Mouse (Mus musculus) left cerebral cortex, adult 2 months (tissue): Measurements from ENCODE around the gene Pole2. TPM values are rescaled to one million over a fixed set of nuclear protein-coding genes. Genes with fewer than 3 reads are reported as not detected.
"Not testable (repeated sequence)": the region's sequence is repeated elsewhere in the genome, so short reads cannot be mapped to it uniquely, and the experiment has no call there.

Experiments
- DNase-seq, 2 experiments: peaks; one replicate each; pipeline ENCODE4 v3.0.0; 2021 to 2022; ENCODE audit warnings: low spot score in 2 of 2, mixed read lengths in 1 of 2; ENCODE audit errors: extremely low spot score in 1 of 2
- H3K27ac ChIP-seq: fragments of 200-600 bp; 2 replicates; pipeline ENCODE4 v1.8.1; 2022
- H3K4me3 ChIP-seq: fragments of 200-600 bp; 2 replicates; pipeline ENCODE4 v1.8.1; 2022
- CTCF ChIP-seq: fragments of 200-600 bp; IDR thresholded peaks from 2 replicates; pipeline ENCODE4 v1.8.1; 2022; ENCODE audit warnings: antibody characterized with exemption, mild to moderate bottlenecking, moderate library complexity
- intact Hi-C: fragments of 180-260 bp; cut with DNase I; formaldehyde crosslinking; loops from one replicate; pipeline ENCODE4 v1.15.1; 2025
- microRNA-seq, 2 experiments: library from miRNA; unstranded; fragments of <30 nt; microRNA quantifications; one replicate each; pipeline ENCODE4 v1.2.0; 2021
- total RNA-seq, 2 experiments: library from RNA; stranded (reverse); gene quantifications; 2 replicates each; pipeline ENCODE4 v1.2.3; 2021

The Pole2 gene
- total RNA-seq, 2 experiments from 2014 or later = 0.40 to 0.66 TPM

DNA sequence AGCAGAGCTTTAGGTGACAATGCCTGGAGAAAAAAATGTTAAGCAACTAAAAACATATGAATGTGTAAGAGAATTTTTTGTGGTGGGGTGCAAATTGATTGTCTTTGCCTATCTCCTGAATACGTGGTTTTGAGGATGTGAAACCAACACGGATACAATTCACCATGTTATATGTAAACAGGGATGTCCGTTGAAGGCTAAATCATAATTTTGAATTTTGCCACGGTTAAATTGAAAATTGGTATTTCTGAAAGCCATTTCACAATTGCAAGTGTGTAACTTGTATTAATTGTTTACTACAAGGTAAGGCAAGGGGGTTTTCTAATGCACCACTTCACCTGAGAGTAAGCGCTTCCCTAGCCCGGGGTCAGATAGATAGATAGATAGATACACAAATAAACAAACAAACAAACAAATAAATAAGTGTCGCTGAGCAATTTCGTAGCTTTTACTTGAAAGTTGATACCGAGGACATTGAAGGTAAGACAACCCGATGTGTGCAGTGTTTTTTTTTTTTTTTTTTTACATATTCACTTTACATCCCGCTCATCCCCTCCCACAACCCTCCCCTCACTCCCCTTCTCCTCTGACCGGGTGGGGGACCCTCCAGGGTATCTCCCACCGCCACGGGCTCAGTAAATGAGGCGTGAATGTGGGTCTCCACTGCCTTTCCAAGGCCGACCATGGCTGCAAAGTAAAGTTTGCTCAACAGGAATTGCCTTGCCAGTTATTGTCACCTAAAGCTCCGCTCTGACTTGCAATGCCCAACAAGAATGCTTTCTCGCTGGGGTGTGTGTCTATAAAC, 60.1 kb downstream of the Pole2 start:
- no peak for TF ChIP-seq CTCF
- intact Hi-C loops = no loop called here
- Histone ChIP-seq H3K4me3 (peak overlapping the region; percentile 80), H3K27ac (peak overlapping the region; percentile 99)
- DNase-seq = no peak

DNA sequence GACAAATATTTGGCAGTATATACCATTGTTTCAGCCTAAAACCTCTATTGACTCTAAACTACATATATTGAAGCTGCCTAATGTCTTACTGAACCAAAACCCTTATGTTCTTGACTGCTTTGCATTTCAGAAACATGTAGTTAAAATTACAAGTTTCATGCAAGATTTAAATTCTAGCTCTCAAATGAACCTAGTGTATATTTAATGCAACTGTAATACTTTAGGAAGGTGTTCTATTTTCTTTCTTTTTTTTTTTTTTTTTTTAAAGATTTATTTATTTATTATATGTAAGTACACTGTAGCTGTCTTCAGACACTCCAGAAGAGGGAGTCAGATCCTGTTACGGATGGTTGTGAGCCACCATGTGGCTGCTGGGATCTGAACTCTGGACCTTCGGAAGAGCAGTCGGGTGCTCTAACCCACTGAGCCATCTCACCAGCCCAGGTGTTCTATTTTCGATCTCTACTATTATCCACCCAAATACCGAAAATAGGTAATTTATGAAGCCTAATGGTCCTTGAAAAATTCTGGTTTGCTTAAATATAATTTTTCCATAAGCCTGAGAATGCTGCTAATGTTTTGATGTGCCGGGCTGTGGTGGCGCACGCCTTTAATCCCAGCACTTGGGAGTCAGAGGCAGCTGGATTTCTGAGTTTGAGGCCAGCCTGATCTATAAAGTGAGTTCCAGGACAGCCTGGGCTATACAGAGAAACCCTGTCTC, 61.0 kb downstream of the Pole2 start:
- DNase-seq, intact Hi-C loops, H3K4me3 ChIP-seq, H3K27ac ChIP-seq: not testable (repeated sequence)

DNA sequence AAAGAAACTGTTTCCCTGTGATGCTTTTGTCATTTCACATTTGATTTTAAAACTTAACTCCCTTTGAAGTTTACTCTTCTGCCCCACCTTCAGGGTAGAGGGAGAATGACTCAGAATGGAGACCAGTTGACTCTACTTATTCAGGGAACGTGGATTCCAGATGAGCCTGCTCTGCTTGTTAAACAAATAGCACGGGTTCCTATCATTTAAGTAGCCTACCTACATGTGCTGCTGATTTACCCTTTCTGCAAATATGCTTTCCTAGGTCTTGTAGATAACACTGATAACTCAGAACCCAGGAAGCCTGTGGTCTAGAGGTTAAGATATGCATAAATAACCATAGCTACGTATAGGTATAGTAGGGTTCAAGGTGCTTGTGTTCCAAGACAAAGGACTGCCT, 63.1 kb downstream of the Pole2 start:
- no peak for DNase-seq
- TF ChIP-seq CTCF = no peak
- intact Hi-C loops = no loop called here
- no peak overlapping the region for H3K27ac ChIP-seq
- no peak overlapping the region for H3K4me3 ChIP-seq

DNA sequence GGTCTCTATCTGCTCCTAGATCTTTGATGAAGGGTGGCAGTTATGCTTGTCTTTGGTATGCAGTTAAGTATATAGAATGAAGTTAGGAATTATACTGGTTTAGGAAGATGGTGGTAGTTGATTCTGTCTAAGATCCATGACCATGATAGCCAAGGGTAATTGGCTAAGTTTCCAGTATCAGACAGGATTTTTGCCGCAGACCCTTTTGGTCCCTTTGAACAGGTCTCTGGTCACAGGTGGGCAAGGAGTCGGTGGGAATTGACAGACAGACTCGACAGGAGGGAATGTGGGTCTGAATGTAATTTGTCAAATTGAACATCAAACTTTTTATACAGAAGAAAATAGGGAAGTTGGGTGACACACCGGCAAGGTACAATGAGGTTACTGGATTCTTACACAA, 64.4 kb downstream of the Pole2 start:
- DNase-seq, H3K4me3 ChIP-seq, H3K27ac ChIP-seq, intact Hi-C loops: not testable (repeated sequence)

DNA sequence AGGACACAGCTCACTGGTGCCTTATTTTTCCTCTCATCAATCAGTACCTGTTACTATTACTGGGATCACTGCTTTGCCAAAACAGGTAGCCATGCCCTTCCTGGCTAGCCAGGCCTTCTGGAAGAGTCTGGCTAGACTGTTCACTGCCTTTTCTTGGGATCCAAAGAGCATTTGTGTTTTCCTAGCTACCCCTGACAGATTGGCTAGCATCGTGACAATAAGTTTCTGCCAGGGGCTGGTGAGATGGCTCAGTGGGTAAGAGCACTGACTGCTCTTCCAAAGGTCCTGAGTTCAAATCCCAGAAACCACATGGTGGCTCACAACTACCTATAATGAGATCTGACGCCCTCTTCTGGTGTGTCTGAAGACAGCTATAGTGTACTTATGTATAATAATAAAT, 67.3 kb downstream of the Pole2 start:
- H3K4me3 ChIP-seq, H3K27ac ChIP-seq, DNase-seq, intact Hi-C loops: not testable (repeated sequence)

DNA sequence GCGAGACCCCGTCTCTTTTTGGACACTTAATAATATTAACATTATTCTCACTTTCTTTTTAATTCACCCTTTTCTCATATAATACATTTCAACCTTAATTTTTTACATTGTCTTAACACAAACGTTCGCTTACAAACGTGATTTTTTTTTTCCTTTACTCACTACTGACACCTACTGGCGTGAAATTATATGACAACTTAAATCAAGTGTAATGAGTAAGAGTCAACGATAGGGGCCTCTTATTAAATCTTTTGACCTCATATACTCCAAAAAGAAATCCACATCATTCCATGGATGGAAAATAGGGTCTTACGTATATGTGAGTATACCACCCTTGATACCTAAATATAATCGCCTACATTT, 68.4 kb downstream of the Pole2 start:
- intact Hi-C loops = loop anchor here (1.0 kb wide), 1 partner anchor 38 kb away; the partner anchor contains the start of gene Gm49383
- peak; percentile 83 for TF ChIP-seq CTCF
- Histone ChIP-seq H3K4me3 (0 out of 2 replicates have a peak overlapping the region, but pooled peaks have one; percentile 13), H3K27ac (no peak overlapping the region)
- DNase-seq = no peak

DNA sequence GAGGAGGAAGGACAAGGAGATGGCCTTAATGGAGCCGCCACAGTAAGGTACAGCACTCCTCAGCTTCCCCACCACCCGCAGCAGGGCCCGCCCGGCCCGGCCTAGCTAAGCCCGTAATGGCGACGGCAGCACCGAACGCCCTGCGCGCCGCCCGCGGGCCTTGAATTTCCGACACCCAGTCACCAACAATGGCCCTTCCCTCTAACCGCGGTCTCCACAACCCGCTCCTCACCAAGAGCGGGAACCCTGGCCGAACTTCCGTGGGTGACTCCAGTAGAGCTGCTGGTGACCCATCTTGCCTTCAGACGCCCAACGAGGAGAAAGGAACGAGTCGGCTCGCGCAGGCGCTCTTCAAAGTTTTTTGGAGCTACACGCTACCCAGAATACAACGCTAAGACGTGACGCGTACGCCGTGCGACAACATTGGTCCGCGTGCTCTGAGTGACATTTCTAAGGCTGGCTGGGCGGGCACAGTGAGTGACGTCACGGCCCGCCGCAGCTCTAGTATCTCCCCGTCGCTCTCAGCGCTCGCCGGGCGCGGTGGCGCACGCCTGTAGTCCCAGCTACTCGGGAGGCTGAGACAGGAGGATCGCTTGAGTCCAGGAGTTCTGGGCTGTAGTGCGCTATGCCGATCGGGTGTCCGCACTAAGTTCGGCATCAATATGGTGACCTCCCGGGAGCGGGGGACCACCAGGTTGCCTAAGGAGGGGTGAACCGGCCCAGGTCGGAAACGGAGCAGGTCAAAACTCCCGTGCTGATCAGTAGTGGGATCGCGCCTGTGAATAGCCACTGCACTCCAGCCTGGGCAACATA, 69.0 kb downstream of the Pole2 start, which contains the start of gene Rps29:
Rps29 (minus strand) TSS at position 422 of the 813 bp plus-strand sequence.
- intact Hi-C loops = loop anchor here (1.0 kb wide), 1 partner anchor 38 kb away; the partner anchor contains the start of gene Gm49383
- Histone ChIP-seq H3K27ac (peak within 1 kb of the TSS; percentile 92), H3K4me3 (peak within 1 kb of the TSS; percentile 97)
- peak; percentile 97 to 98 for DNase-seq

DNA sequence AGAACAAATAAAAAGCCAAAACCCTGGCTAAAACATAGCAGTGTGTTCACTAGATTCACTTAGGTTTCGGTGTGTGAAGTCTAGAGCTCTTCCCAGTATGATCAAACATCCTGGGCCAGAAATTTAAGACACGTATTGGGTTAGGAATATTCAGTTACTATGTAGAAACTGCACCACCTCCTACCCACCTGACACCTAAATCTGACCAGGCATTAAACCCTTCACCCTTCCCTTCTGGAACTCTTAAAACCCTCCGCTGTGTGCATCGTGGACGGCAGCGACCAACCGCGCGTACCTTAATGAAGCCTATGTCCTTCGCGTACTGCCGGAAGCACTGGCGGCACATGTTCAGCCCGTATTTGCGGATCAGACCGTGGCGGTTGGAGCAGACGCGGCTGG, 69.6 kb downstream of the Pole2 start:
- no peak for DNase-seq
- no peak for TF ChIP-seq CTCF
- intact Hi-C loops = no loop called here
- Histone ChIP-seq H3K4me3 (peak overlapping the region; percentile 97), H3K27ac (peak overlapping the region; percentile 92)

DNA sequence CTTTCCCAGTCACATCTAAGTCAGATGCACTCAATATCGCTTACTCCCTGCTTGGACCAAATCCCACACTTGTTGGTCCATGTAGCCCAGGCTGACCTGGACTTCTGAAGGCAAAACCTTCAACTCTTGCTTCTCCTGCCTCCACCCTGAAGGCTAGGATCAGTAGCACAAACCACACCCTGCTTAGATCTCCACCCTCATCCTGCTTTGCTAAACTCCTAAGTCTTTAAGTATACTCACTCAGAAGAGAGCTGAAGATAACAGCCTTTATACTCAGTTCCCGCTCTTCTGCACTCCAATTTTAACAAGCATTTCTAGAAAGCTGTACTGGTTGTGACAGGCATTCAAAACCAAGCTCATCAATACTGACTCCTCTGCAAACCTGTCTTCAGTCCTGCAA, 70.9 kb downstream of the Pole2 start:
- intact Hi-C loops = no loop called here
- Histone ChIP-seq H3K27ac (no peak overlapping the region), H3K4me3 (no peak overlapping the region)
- no peak for TF ChIP-seq CTCF
- DNase-seq = no peak

DNA sequence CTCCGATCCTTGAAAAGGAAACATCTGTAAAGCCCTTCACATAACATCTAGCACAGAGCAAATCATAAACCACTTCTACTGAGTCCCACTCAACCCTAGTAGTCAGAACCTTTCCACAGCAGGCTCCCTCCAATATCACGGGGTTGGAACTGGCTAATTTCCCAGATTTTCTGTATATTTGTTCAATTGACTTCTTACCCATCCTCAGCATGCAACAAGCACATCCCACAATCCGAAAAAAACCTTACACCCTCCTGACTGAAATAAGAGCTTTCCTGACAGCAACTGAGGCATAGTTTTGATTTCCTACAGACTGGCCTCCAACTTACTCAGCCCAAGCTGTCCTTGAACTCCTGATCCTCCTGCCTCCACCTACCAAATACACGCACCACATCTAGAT, 71.6 kb downstream of the Pole2 start:
- no peak for TF ChIP-seq CTCF
- no peak for DNase-seq
- intact Hi-C loops = no loop called here
- Histone ChIP-seq H3K4me3 (no peak overlapping the region), H3K27ac (no peak overlapping the region)

DNA sequence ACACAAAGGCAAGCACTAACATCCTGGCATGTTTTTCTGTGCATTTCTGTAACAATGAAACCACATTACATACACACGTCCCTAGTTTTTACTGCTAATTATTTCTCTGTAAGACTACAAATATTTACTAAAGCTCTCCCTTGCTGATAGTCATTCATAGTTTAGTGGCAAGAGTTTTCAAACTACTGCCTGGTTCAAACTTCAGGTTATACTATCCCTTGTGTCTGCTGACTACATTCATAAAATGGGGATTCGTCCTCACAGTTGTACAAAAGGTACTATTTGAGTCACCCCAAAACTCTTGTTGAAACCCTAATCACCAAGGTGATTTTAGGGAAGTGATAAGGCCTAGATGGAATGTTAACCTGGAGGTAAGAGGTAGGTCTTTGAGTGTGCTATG, 72.1 kb downstream of the Pole2 start:
- no peak for DNase-seq
- intact Hi-C loops = no loop called here
- H3K4me3 ChIP-seq = no peak overlapping the region
- no peak for TF ChIP-seq CTCF
- no peak overlapping the region for H3K27ac ChIP-seq

Small RNAs within 50 kb of the gene (microRNA-seq; reads per million reads assigned to microRNA genes)
- gene Gm47287 (0 reads per million in 2 experiments), gene Gm47295 (0.72 to 5.4 reads per million in 2 experiments)

Other genes with a start within 250 kb of the Pole2 start
- gene Rps29, start 69.0 kb downstream of the Pole2 start, total RNA-seq = 1,000 to 10,000 TPM; 1,087 to 1,104 TPM
- gene Lrr1, start 59.4 kb downstream of the Pole2 start, total RNA-seq = not detected
- gene Rpl36al, start 44.1 kb downstream of the Pole2 start, total RNA-seq = 100 to 1,000 TPM; 174 to 177 TPM
- 10 to 100 TPM; 27.0 to 28.9 TPM for gene Mgat2, start 44.0 kb downstream of the Pole2 start, total RNA-seq
- gene Gm49383, start 31.1 kb downstream of the Pole2 start, total RNA-seq = 1 to 10 TPM; 4.8 to 6.1 TPM
- gene Dnaaf2, start 29.8 kb downstream of the Pole2 start, total RNA-seq = 1 to 10 TPM; 1.7 TPM
- 1 to 10 TPM; 3.1 to 4.5 TPM for gene Gm49384, start 23.9 kb downstream of the Pole2 start, total RNA-seq
- 10 to 100 TPM; 20.4 to 22.5 TPM for gene Klhdc1, start 13.0 kb upstream of the Pole2 start, total RNA-seq
- 100 to 1,000 TPM; 126 to 147 TPM for gene Klhdc2, start 68.5 kb upstream of the Pole2 start, total RNA-seq
- 10 to 100 TPM; 46.3 to 53.7 TPM for gene Nemf, start 129.0 kb upstream of the Pole2 start, total RNA-seq
- 10 to 100 TPM; 56.8 to 58.9 TPM for gene Arf6, start 144.0 kb upstream of the Pole2 start, total RNA-seq
- gene Gm9887, start 144.3 kb upstream of the Pole2 start, total RNA-seq = 1 to 10 TPM; 1.2 TPM